Mouse (Mus musculus): ENCODE measurements around the gene Afap1.

DNA sequence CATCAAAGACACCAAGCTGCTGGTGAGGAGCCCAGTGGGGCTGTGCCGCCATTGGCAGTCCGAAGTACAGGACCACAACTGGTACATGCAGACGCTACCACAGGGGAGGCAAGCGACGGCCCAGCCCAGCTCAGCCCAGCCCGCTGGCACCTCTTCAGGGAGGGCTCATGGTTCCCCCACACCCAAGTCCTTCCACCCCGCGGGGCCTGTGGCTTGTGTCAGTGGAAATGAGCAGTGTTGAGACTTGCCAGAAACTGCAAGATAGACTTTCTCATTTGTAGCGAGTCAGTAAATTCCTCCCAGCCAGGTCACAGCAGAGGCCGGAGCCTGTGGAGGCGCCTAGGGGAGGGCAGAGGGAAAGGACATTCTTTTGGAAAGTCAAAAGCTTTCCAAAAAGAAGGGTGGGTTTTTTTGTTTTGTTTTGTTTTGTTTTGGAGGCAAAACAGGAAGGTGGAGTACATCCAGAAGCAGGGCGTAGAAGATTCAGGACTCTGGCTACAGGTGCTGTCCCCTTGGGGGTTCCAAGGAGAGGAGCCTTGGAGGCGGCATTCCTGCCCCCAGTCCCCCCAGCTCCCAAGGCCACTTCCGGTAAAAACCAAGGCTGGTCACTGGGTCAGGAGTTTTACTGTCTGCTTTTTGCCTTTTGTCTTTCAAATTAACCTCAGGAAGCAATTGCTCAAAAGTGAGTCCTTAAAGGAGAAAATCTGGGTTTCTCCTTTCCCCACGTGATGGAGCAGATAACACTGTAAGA, 55.3 kb downstream of the Afap1 start:
- no peak for TF ChIP-seq CTCF (IDR thresholded peaks at IDR 0.05; ENCODE audit: insufficient read depth, low read depth, low read length)
- TF ChIP-seq POLR2A (IDR thresholded peaks at IDR 0.05; ENCODE audit: insufficient read depth, low read depth, low read length) = no peak

Data from olfactory bulb, adult 2 months (tissue).